Mouse (Mus musculus): ENCODE results near the gene Rara.

- no peak for TF ChIP-seq POLR2A (IDR thresholded peaks at IDR 0.05; ENCODE audit: control insufficient read depth, low read depth, low read length)
- TF ChIP-seq CTCF (IDR thresholded peaks at IDR 0.05; ENCODE audit: control insufficient read depth, insufficient read depth, insufficient replicate concordance, low read depth, low read length), result no peak
These were observed 25.7 kb downstream of the Rara start for GRCm38 (mm10) chr11:98953361-98953760.
